10 mouse cellular contexts compared by ENCODE assay signal in genomic region chr9:52146241-52146640, GRCm38 (mm10). TPM values are rescaled to one million over a fixed set of nuclear protein-coding genes. Genes with fewer than 3 reads are reported as not detected.
DNase-seq lines count a peak whose midpoint lies in the region; ATAC-seq and TF ChIP-seq lines count a peak whose summit lies in the region.
"Had no signal": no experiment of that assay in that cellular context is flagged by ENCODE, and none has a peak within 500 bp of the region (broad histone marks: within the 10 kb centered on the region; RNA-seq: fewer than 3 reads in every experiment).

No protein-coding gene starts in this region.

- H3K36me3 ChIP-seq in embryonic facial prominence, embryonic 12.5 days = no peaks in the 10 kb centered on the region
- peaks cover 9% of the 10 kb centered on the region for H3K36me3 ChIP-seq in hindbrain, embryonic 13.5 days
- no peaks in the 10 kb centered on the region for H3K36me3 ChIP-seq in midbrain, postnatal 0 days (ENCODE audit: insufficient read depth, low read length)
- 0 out of 2 replicates have a peak, but pooled peaks cover 5% of the 10 kb centered on the region for H3K36me3 ChIP-seq in kidney, embryonic 16.5 days (ENCODE audit: insufficient read depth, low read length)

- no peak overlapping the region for H3K4me3 ChIP-seq in embryonic facial prominence, embryonic 12.5 days
- peak overlapping the region; percentile 19 for H3K4me3 ChIP-seq in hindbrain, embryonic 13.5 days
- H3K4me3 ChIP-seq in midbrain, postnatal 0 days (ENCODE audit: low read depth, low read length) = no peak overlapping the region
- no peak overlapping the region for H3K4me3 ChIP-seq in kidney, embryonic 16.5 days (ENCODE audit: low read length)
- H3K4me3 ChIP-seq: limb, embryonic 12.5 days had no signal

- H3K27ac ChIP-seq in embryonic facial prominence, embryonic 12.5 days = no peak overlapping the region
- peak overlapping the region; percentile 55 for H3K27ac ChIP-seq in hindbrain, embryonic 13.5 days
- peak overlapping the region; percentile 67 for H3K27ac ChIP-seq in midbrain, postnatal 0 days (ENCODE audit: low read depth, low read length)
- no peak overlapping the region for H3K27ac ChIP-seq in kidney, embryonic 16.5 days (ENCODE audit: low read length)
- H3K27ac ChIP-seq: limb, embryonic 12.5 days had no signal

- peaks cover 7% of the 10 kb centered on the region for H3K4me1 ChIP-seq in embryonic facial prominence, embryonic 12.5 days
- peaks cover 55% of the 10 kb centered on the region for H3K4me1 ChIP-seq in hindbrain, embryonic 13.5 days (replicated peaks)
- peaks cover 11% of the 10 kb centered on the region; the same call in 1 of the 2 replicates for H3K4me1 ChIP-seq in midbrain, postnatal 0 days (ENCODE audit: insufficient read depth, low read length)
- H3K4me1 ChIP-seq in kidney, embryonic 16.5 days (ENCODE audit: insufficient read depth, low read length) = peaks cover 5% of the 10 kb centered on the region; the same call in 1 of the 2 replicates

- WGBS in embryonic facial prominence, embryonic 12.5 days = 66% methylated on average over 4 of the region's 4 CpGs
- 16% methylated on average over 4 of the region's 4 CpGs for WGBS in hindbrain, embryonic 13.5 days
- 12% methylated on average over 4 of the region's 4 CpGs for WGBS in midbrain, postnatal 0 days
- WGBS in kidney, embryonic 16.5 days = 75% methylated on average over 4 of the region's 4 CpGs

- DNase-seq in embryo, embryonic 10.5 days (ENCODE audit: low spot score) = peak; percentile 76
- DNase-seq in midbrain, postnatal 0 days (ENCODE audit: low spot score) = peak; percentile 55
- DNase-seq in lung, postnatal 36 days = no peak
- DNase-seq: kidney, postnatal 4 days; lung, embryonic 14.5 days had no signal

- H3K9me3 ChIP-seq in embryonic facial prominence, embryonic 12.5 days = no peaks in the 10 kb centered on the region
- H3K9me3 ChIP-seq in hindbrain, embryonic 13.5 days = no peaks in the 10 kb centered on the region
- no peaks in the 10 kb centered on the region for H3K9me3 ChIP-seq in midbrain, postnatal 0 days (ENCODE audit: low read length)
- H3K9me3 ChIP-seq in kidney, embryonic 16.5 days (ENCODE audit: low read length) = no peaks in the 10 kb centered on the region
- H3K9me3 ChIP-seq: limb, embryonic 12.5 days had no signal

- ATAC-seq in embryonic facial prominence, embryonic 12.5 days (ENCODE audit: insufficient number of reproducible peaks, insufficient read depth, low FRiP score, low TSS enrichment) = peak; percentile 69; the same call in 1 of the 2 replicates
- ATAC-seq in hindbrain, embryonic 13.5 days (ENCODE audit: low FRiP score) = peak; percentile 71
- no peak; the same call in 1 of the 2 replicates for ATAC-seq in midbrain, postnatal 0 days (ENCODE audit: low FRiP score)
- no peak for ATAC-seq in kidney, embryonic 16.5 days (ENCODE audit: low FRiP score, low TSS enrichment)
- no peak for ATAC-seq in megakaryocyte, adult 5-6 weeks (ENCODE audit: poor library complexity, severe bottlenecking)

- no peak overlapping the region for H3K9ac ChIP-seq in embryonic facial prominence, embryonic 12.5 days
- 0 out of 2 replicates have a peak overlapping the region, but pooled peaks have one; percentile 3 for H3K9ac ChIP-seq in hindbrain, embryonic 13.5 days
- no peak overlapping the region for H3K9ac ChIP-seq in midbrain, postnatal 0 days (replicated peaks; ENCODE audit: low read length, poor library complexity, severe bottlenecking)
- H3K9ac ChIP-seq in kidney, embryonic 16.5 days (replicated peaks; ENCODE audit: low read length) = no peak overlapping the region
- H3K9ac ChIP-seq: limb, embryonic 12.5 days; lung, embryonic 14.5 days had no signal

- no peaks in the 10 kb centered on the region for H3K27me3 ChIP-seq in embryonic facial prominence, embryonic 12.5 days
- no peaks in the 10 kb centered on the region for H3K27me3 ChIP-seq in hindbrain, embryonic 13.5 days
- H3K27me3 ChIP-seq in midbrain, postnatal 0 days (ENCODE audit: insufficient read depth, low read length) = no peaks in the 10 kb centered on the region
- H3K27me3 ChIP-seq in kidney, embryonic 16.5 days (ENCODE audit: insufficient read depth, low read length) = no peaks in the 10 kb centered on the region
- H3K27me3 ChIP-seq: limb, embryonic 12.5 days had no signal

- no peak overlapping the region for H3K4me2 ChIP-seq in embryonic facial prominence, embryonic 12.5 days (replicated peaks)
- peak overlapping the region; percentile 44 for H3K4me2 ChIP-seq in hindbrain, embryonic 13.5 days
- peak overlapping the region; percentile 34 for H3K4me2 ChIP-seq in midbrain, postnatal 0 days (ENCODE audit: low read depth, low read length, poor library complexity, severe bottlenecking)
- no peak overlapping the region for H3K4me2 ChIP-seq in kidney, embryonic 16.5 days (replicated peaks; ENCODE audit: low read depth, low read length)
- H3K4me2 ChIP-seq: limb, embryonic 12.5 days; lung, embryonic 14.5 days had no signal

- TF ChIP-seq CTCF in midbrain, postnatal 0 days (IDR thresholded peaks at IDR 0.05) = no peak

RNA-seq across cellular contexts. Expression of gene Zc3h12c, which starts 22.1 kb away (rescaled TPM):
- 3.8 and 3.9 TPM in 2 replicates for polyA plus RNA-seq in embryonic facial prominence, embryonic 12.5 days (2016; fragmentation: Nextera tagmentation; extraction: Ambion mirVana)
- polyA plus RNA-seq in hindbrain, embryonic 13.5 days (2015; fragmentation: Nextera tagmentation; extraction: Ambion mirVana) = 6.1 and 6.5 TPM in 2 replicates
- total RNA-seq in midbrain, postnatal 0 days (2014; rRNA removed) = 13.4 and 15.1 TPM in 2 replicates
- polyA plus RNA-seq in midbrain, postnatal 0 days (2015; fragmentation: Nextera tagmentation; extraction: Ambion mirVana) = 2.6 and 3.4 TPM in 2 replicates
- polyA plus RNA-seq in kidney, embryonic 16.5 days (2015; fragmentation: Nextera tagmentation; extraction: Ambion mirVana) = 3.0 and 3.4 TPM in 2 replicates
- 3.2 and 5.0 TPM in 2 replicates for total RNA-seq in megakaryocyte, adult 5-6 weeks (2015)
- total RNA-seq in megakaryocyte, adult 5-6 weeks (2017) = 4.0 and 4.3 TPM in 2 replicates

Comparison
In these comparisons a context has a peak if more than half of its experiments do, and no peak if none do; other contexts are left out.
1. ATAC-seq: peak in embryonic facial prominence, embryonic 12.5 days (single experiment) and hindbrain, embryonic 13.5 days (single experiment); none in midbrain, postnatal 0 days (single experiment), kidney, embryonic 16.5 days (single experiment) and megakaryocyte, adult 5-6 weeks (single experiment).
2. H3K27ac ChIP-seq: peak in hindbrain, embryonic 13.5 days (single experiment) and midbrain, postnatal 0 days (single experiment); none in embryonic facial prominence, embryonic 12.5 days (single experiment) and kidney, embryonic 16.5 days (single experiment).
3. H3K4me2 ChIP-seq: peak in hindbrain, embryonic 13.5 days (single experiment) and midbrain, postnatal 0 days (single experiment); none in embryonic facial prominence, embryonic 12.5 days (single experiment) and kidney, embryonic 16.5 days (single experiment).